Mouse (Mus musculus) ES-E14 (cell line): ENCODE data around the gene Rspo1. TPM values are rescaled to one million over a fixed set of nuclear protein-coding genes. Genes with fewer than 3 reads are reported as not detected.
"Not testable (repeated sequence)": the region's sequence is repeated elsewhere in the genome, so short reads cannot be mapped to it uniquely, and the experiment has no call there.

Experiments
- DNase-seq: peaks from one replicate; pipeline ENCODE4 v3.0.0-alpha.2; 2013; ENCODE audit warnings: low read depth, low spot score
- H3K27ac ChIP-seq: 2 replicates; pipeline ENCODE4 v1.5.1; 2012; ENCODE audit warnings: low read depth, mild to moderate bottlenecking, low read length, moderate library complexity, mixed read lengths; ENCODE audit not compliant: poor library complexity, insufficient read depth, severe bottlenecking
- H3K36me3 ChIP-seq: 2 replicates; pipeline ENCODE4 v1.6.1; 2012; ENCODE audit warnings: mild to moderate bottlenecking, low read length, moderate library complexity, mixed read lengths; ENCODE audit not compliant: control insufficient read depth, poor library complexity, insufficient read depth, severe bottlenecking
- H3K4me1 ChIP-seq, 2 experiments: fragments of 150-350 bp in 1 of 2; sonication (generic) in 1 of 2; 2 replicates each; pipeline ENCODE4 v1.6.1; 2012; ENCODE audit warnings: low read length in 2 of 2, mild to moderate bottlenecking in 1 of 2, mixed read lengths in 1 of 2; ENCODE audit not compliant: control insufficient read depth in 2 of 2, insufficient read depth in 2 of 2, poor library complexity in 1 of 2
- H3K4me3 ChIP-seq, 2 experiments: fragments of 150-350 bp in 1 of 2; sonication (generic) in 1 of 2; 2 replicates each; pipeline ENCODE4 v1.5.1; 2012; ENCODE audit warnings: low read length in 2 of 2, low read depth in 1 of 2, mild to moderate bottlenecking in 1 of 2, mixed read lengths in 1 of 2; ENCODE audit not compliant: insufficient read depth in 1 of 2, poor library complexity in 1 of 2, severe bottlenecking in 1 of 2
- H3K9ac ChIP-seq: 2 replicates; pipeline ENCODE4 v1.6.1; 2012; ENCODE audit warnings: low read depth, mild to moderate bottlenecking, low read length, mixed read lengths; ENCODE audit not compliant: poor library complexity, insufficient read depth, severe bottlenecking
- H3K9me3 ChIP-seq: fragments of 150-350 bp; sonication (generic); 2 replicates; pipeline ENCODE4 v1.6.1; 2012; ENCODE audit warnings: low read depth, mild to moderate bottlenecking, low read length; ENCODE audit not compliant: control insufficient read depth, insufficient read depth
- CHD2 ChIP-seq: IDR thresholded peaks from 2 replicates; pipeline ENCODE4 v1.6.1; 2014; ENCODE audit warnings: mild to moderate bottlenecking, low read depth, low read length, inconsistent platforms
- HCFC1 ChIP-seq: IDR thresholded peaks from 2 replicates; pipeline ENCODE4 v1.6.1; 2012; ENCODE audit warnings: low read length, inconsistent platforms, borderline replicate concordance; ENCODE audit not compliant: insufficient read depth
- MAFK ChIP-seq: IDR thresholded peaks from 2 replicates; pipeline ENCODE4 v1.6.1; 2014; ENCODE audit warnings: mild to moderate bottlenecking, low read depth, low read length, inconsistent platforms; ENCODE audit not compliant: insufficient read depth
- ZC3H11A ChIP-seq: IDR thresholded peaks from 2 replicates; pipeline ENCODE4 v1.6.1; 2012; ENCODE audit warnings: low read depth, mild to moderate bottlenecking, inconsistent platforms, low read length, borderline replicate concordance
- ZNF384 ChIP-seq: IDR thresholded peaks from 2 replicates; pipeline ENCODE4 v1.6.1; 2012; ENCODE audit warnings: low read depth, low read length, inconsistent platforms
- in situ Hi-C, 2 experiments: fragments of 600-800 bp; cut with MboI; formaldehyde crosslinking; loops; one replicate each; pipeline ENCODE4 v1.15.1; 2025; ENCODE audit warnings: low sequenced_read_pairs in 2 of 2, inconsistent platforms in 1 of 2; ENCODE audit not compliant: unreplicated experiment in 2 of 2
- total RNA-seq: library from RNA; depleted of rRNA; stranded (reverse); fragments of 300-350 nt; gene quantifications from 2 replicates; pipeline ENCODE4 v1.2.3, GENCODE M21; 2012; rRNA removed

Rspo1 gene
- total RNA-seq, result 3.3 and 4.2 TPM in 2 replicates

DNA sequence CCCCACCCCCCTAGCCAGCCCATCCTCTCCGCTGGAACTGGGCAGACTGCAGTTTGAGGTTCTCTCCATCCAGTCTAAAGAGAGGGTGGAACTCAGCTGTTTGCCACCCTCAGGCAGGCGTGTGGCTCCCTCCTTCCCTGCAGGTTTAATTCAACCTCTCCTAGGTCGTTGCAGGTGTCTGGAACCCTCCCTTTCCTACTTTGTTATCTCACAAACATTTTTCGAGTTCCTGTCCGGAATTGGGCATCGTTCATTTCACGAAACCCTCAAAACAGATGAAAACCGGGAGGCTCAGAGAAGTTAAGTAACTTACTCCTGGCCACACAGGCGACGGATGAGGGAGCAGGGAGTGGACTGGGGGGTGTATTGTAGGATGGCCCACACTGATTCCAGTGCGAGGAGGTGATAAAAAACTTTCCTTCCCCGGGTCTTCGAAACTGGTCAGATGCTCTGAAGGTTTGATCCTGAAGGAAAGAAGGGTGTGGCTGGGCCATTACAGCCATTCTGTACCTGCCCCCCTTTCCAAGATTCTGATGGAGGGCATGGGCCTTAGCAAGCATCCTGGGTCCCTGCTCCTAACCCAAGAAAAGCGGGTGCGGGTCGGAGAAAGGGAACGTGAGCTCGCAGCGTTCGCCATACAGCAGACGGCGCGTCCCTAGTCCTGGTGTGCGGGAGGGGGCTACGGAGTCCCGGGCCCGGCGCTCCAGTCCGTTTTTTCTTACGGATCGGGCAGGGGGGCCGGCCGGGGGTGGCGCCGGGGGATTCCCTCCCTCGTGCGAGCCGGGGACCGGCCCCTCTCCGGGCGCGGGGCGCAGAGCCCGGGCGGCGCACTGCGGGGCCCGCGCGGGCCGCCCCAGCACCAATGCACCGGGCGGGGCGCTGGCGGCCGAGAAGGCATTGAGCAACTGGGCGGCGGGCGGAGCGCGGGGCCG is at the start of gene Rspo1:
Rspo1 (plus strand) TSS at position 760 of the 932 bp plus-strand sequence.
- Histone ChIP-seq H3K27ac (no peak within 1 kb of the TSS), H3K4me1 (peaks cover 2 to 15% of the 10 kb centered on the region in 2 experiments; a peak in 2 of 4 replicates), H3K9me3 (no peaks in the 10 kb centered on the region), H3K36me3 (no peaks in the 10 kb centered on the region), H3K4me3 (peak within 1 kb of the TSS; percentile 64 to 80), H3K9ac (peak within 1 kb of the TSS; percentile 66)
- TF ChIP-seq ZNF384 (no peak), ZC3H11A (no peak)
- DNase-seq, result no peak
- in situ Hi-C loops, result no loop called here

DNA sequence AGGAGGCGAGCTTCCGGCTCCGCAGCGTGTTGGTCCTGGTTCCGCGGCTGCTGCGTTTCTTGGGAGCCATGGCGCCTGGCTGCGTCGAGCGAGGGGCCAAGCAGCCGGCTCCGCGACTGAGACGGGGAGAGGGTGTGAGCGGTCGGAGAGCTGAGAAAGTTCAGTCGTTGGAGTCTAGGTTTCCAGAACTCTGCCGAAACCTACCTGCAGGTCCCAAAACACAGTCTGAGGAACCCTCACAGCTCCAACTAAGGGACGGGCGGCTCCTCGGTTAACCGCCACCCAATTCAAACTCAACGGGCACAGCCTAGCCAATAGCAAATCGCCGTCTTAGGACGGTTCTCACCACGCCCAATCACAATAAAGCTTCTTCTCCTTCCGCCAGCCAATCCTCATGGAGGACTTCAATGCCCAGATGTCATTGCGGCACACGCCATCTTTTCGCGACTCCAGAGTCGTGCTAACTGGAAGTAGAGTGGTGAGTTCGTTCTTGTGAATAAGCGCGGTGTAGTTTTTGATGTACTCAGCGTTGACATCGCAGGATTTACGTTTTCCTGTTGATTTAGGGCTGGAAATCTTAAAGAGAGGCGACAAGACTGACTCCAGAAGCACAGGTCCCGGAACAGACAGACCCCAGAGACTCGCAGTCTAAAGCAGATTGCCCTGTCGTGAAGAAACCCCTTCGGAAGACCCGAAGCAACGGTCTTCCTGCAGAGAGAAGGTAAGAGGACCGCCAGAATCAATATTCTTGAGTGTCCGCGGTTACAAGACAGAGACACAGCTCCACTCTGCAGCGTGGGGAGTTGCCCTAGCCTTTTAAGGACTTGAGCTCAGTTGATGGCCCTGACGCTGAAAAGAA is 49.4 kb upstream of the Rspo1 start, which contains the start of gene 9930104L06Rik:
9930104L06Rik (plus strand) TSS at position 436 of the 859 bp plus-strand sequence.
- peak; percentile 95 for TF ChIP-seq CHD2
- TF ChIP-seq MAFK, result no peak
- no peak for TF ChIP-seq ZC3H11A
- TF ChIP-seq HCFC1, result peak; percentile 97
- no peak for TF ChIP-seq ZNF384
- peak; percentile 97 for DNase-seq
- Histone ChIP-seq H3K4me3 (peak within 1 kb of the TSS; percentile 90 to 95), H3K9me3 (no peaks in the 10 kb centered on the region), H3K36me3 (peaks cover 17% of the 10 kb centered on the region), H3K9ac (peak within 1 kb of the TSS; percentile 97), H3K27ac (peak within 1 kb of the TSS; percentile 76), H3K4me1 (peaks cover 3 to 5% of the 10 kb centered on the region in 2 experiments)
- in situ Hi-C loops, result no loop called here

DNA sequence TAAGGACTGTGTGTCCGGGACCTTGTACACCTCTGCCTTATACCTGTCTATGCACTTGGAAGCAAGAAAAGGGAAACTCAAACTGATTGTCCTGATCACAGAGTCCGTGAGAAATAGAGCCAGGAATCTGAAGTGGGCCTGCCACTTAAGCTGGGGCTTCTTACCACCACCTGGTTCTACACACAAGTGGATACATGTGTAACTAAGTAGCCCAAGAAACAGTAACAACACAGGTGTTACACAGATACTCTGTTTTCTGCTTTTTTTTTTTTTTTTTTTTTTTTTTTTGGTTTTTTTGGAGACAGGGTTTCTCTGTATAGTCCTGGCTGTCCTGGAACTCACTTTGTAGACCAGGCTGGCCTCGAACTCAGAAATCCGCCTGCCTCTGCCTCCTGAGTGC is 47.0 kb upstream of the Rspo1 start, which contains the start of gene Cdca8:
Cdca8 (minus strand) TSS at position 101 of the 400 bp plus-strand sequence.
- H3K4me1 ChIP-seq, in situ Hi-C loops: not testable (repeated sequence)
- H3K4me3 ChIP-seq, result peak within 1 kb of the TSS in 1 of 2 experiments; percentile 95; a peak in 1 of 4 replicates

DNA sequence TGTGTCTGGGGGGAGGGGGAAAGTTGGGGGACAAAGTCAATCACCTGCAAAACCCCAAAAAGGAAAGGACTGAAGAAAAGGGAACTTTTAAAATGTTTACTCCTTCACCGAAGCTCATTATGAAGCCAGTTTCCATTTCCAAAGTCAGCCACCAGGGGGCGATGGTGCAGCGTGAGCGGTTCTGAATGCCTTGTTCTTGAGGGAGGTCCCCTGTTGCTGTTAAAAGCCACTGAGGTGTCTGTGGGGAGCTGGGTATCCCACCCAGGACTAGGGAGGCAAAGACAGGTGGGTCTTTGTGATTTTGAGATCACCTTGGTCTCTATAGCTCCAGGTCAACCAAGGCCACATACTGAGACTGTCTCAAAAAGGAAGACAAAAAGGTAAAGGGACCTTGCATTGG is 43.2 kb upstream of the Rspo1 start:
- Histone ChIP-seq H3K4me1 (no peaks in the 10 kb centered on the region), H3K36me3 (peaks cover 20% of the 10 kb centered on the region)
- TF ChIP-seq ZC3H11A (peak; percentile 33; the same call in 1 of the 2 replicates), ZNF384 (no peak)

More for the DNA sequence above, 47.0 kb upstream of the Rspo1 start, which contains the start of gene Cdca8:
- not testable (repeated sequence) for DNase-seq, H3K27ac ChIP-seq, H3K9me3 ChIP-seq, H3K9ac ChIP-seq
- H3K36me3 ChIP-seq, result peaks cover 25% of the 10 kb centered on the region

More for the DNA sequence above, 43.2 kb upstream of the Rspo1 start:
- Histone ChIP-seq H3K9me3 (no peaks in the 10 kb centered on the region), H3K27ac (no peak overlapping the region), H3K9ac (no peak overlapping the region), H3K4me3 (no peak overlapping the region)
- DNase-seq, result peak; percentile 74
- in situ Hi-C loops, result loop anchor here in 1 of 2 experiments (10.0 kb wide), 1 partner anchor 112 kb away; no protein-coding TSS in a partner anchor
